Mouse (Mus musculus) ES-Bruce4 (cell line): ENCODE measurements around the gene Fis1.

Source experiments
- CTCF ChIP-seq: IDR thresholded peaks from one replicate; pipeline ENCODE4 v1.8.1; 2011; ENCODE audit warnings: low read depth, low read length
- EP300 ChIP-seq: IDR thresholded peaks from 2 replicates; pipeline ENCODE4 v1.6.1; 2011; ENCODE audit warnings: low read depth, low read length; ENCODE audit not compliant: insufficient read depth
- POLR2A ChIP-seq: IDR thresholded peaks from one replicate; pipeline ENCODE4 v1.8.1; 2011; ENCODE audit warnings: low read length; ENCODE audit not compliant: insufficient read depth

DNA sequence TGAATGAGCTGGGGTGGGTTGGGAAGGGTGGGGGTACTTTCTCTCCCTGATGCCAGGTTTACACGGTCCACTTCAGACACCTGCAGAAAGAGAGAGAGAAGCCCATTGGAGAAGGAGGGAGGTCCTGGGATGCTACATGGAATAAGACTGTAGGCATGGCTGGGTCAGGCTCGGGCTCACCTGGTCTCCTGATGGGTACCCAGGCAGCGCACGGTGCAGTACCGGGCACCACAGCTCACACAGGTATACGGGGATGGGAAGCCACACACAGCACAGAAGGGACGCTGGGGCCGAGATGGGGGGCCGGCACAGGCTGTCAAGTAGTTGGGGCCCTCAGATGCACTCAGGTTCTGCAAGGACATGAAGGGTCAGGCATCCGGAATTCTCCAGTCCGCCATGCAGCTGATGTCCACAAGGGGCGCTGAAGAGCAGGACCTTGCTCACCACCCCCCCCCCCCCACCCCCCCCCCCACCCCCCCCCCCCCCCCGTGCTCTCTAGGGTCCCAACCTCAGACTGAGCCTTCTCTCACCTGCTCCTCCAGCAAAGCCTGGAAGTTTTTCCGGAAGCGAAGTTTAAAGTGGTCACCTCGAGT, 29.4 kb downstream of the Fis1 start:
- no peak for TF ChIP-seq POLR2A
- peak; percentile 47 for TF ChIP-seq CTCF
- TF ChIP-seq EP300, result no peak
